Mouse (Mus musculus) ovary, postnatal 36 days (tissue): ENCODE results near the gene Mrgpra1.
"Not testable (repeated sequence)": the region's sequence is repeated elsewhere in the genome, so short reads cannot be mapped to it uniquely, and the experiment has no call there.

Experiments
- DNase-seq: peaks from one replicate; pipeline ENCODE4 v3.0.0; 2022; ENCODE audit warnings: low spot score, mixed read lengths

Gene Mrgpra1

GRCm38 (mm10) chr7:47354140-47354539, at the start of gene Mrgpra1:
TSS of gene Mrgpra1 (minus strand) at chr7:47354240.
- no peak for DNase-seq

GRCm38 (mm10) chr7:47401125-47401524, 47.1 kb upstream of the Mrgpra1 start:
- DNase-seq, result no peak

- DNase-seq, result no peak
Measured at GRCm38 (mm10) chr7:47348421-47348820, 5.6 kb downstream of the Mrgpra1 start.

- no peak for DNase-seq
Measured at GRCm38 (mm10) chr7:47345905-47346478, 8.0 kb downstream of the Mrgpra1 start.

GRCm38 (mm10) chr7:47341887-47342286, 12.2 kb downstream of the Mrgpra1 start:
- not testable (repeated sequence) for DNase-seq

GRCm38 (mm10) chr7:47341389-47341788, 12.7 kb downstream of the Mrgpra1 start:
- DNase-seq, result not testable (repeated sequence)

GRCm38 (mm10) chr7:47318299-47318698, 35.7 kb downstream of the Mrgpra1 start:
- DNase-seq, result no peak

- DNase-seq, result no peak
Measured at GRCm38 (mm10) chr7:47312289-47312688, 41.8 kb downstream of the Mrgpra1 start.

GRCm38 (mm10) chr7:47309855-47310254, 44.2 kb downstream of the Mrgpra1 start:
- no peak for DNase-seq

- DNase-seq, result not testable (repeated sequence)
Measured at GRCm38 (mm10) chr7:47304661-47305060, 49.4 kb downstream of the Mrgpra1 start.

- DNase-seq, result not testable (repeated sequence)
Measured at GRCm38 (mm10) chr7:47299612-47300011, 54.4 kb downstream of the Mrgpra1 start.
